Mouse (Mus musculus) ES-Bruce4 (cell line): ENCODE data around the gene Caprin1. TPM values are rescaled to one million over a fixed set of nuclear protein-coding genes. Genes with fewer than 3 reads are reported as not detected.

ENCODE experiments used
- H3K27ac ChIP-seq: 2 replicates; pipeline ENCODE4 v1.5.1; 2012; ENCODE audit warnings: low read length, inconsistent platforms; ENCODE audit not compliant: insufficient read depth
- H3K27me3 ChIP-seq: 2 replicates; pipeline ENCODE4 v1.6.1; 2012; ENCODE audit warnings: mild to moderate bottlenecking, low read length, inconsistent platforms; ENCODE audit not compliant: control insufficient read depth, poor library complexity, insufficient read depth, severe bottlenecking
- H3K36me3 ChIP-seq: 2 replicates; pipeline ENCODE4 v1.6.1; 2012; ENCODE audit warnings: inconsistent platforms, mild to moderate bottlenecking, low read length, moderate library complexity; ENCODE audit not compliant: control insufficient read depth, poor library complexity, insufficient read depth, severe bottlenecking
- H3K4me1 ChIP-seq: one replicate; pipeline ENCODE4 v1.8.1; 2011; ENCODE audit warnings: low read length; ENCODE audit not compliant: control insufficient read depth, insufficient read depth
- H3K4me3 ChIP-seq: 2 replicates; pipeline ENCODE4 v1.5.1; 2011; ENCODE audit warnings: low read depth, mild to moderate bottlenecking, low read length
- H3K9ac ChIP-seq: 2 replicates; pipeline ENCODE4 v1.6.1; 2012; ENCODE audit warnings: low read depth, mild to moderate bottlenecking, inconsistent platforms; ENCODE audit not compliant: poor library complexity, severe bottlenecking
- H3K9me3 ChIP-seq: replicated peaks from 2 replicates; pipeline ENCODE4 v1.6.1; 2012; ENCODE audit warnings: mild to moderate bottlenecking, low read length, inconsistent platforms; ENCODE audit not compliant: control insufficient read depth, poor library complexity, insufficient read depth, severe bottlenecking
- CTCF ChIP-seq: IDR thresholded peaks from one replicate; pipeline ENCODE4 v1.8.1; 2011; ENCODE audit warnings: low read depth, low read length
- EP300 ChIP-seq: IDR thresholded peaks from 2 replicates; pipeline ENCODE4 v1.6.1; 2011; ENCODE audit warnings: low read depth, low read length; ENCODE audit not compliant: insufficient read depth
- POLR2A ChIP-seq: IDR thresholded peaks from one replicate; pipeline ENCODE4 v1.8.1; 2011; ENCODE audit warnings: low read length; ENCODE audit not compliant: insufficient read depth
- polyA plus RNA-seq: library from polyadenylated mRNA; stranded (reverse); fragments of >200 nt; gene quantifications from 2 replicates; pipeline ENCODE4 v1.2.4, GENCODE M21; 2011; ENCODE audit warnings: low read depth; ENCODE audit not compliant: missing spikeins, insufficient read depth, insufficient read length

Gene Caprin1
- polyA plus RNA-seq, 1 experiment = 550 TPM

GRCm38 (mm10) chr2:103730999-103731398 is 66.5 kb downstream of the Caprin1 start:
- no peaks in the 10 kb centered on the region for H3K27me3 ChIP-seq
- no peak overlapping the region for H3K4me3 ChIP-seq
- no peak overlapping the region for H3K9ac ChIP-seq
- H3K27ac ChIP-seq = no peak overlapping the region
- TF ChIP-seq EP300 (no peak), CTCF (peak; percentile 31)
- peaks cover 29% of the 10 kb centered on the region for H3K36me3 ChIP-seq
- H3K9me3 ChIP-seq = no peaks in the 10 kb centered on the region
- H3K4me1 ChIP-seq = no peaks in the 10 kb centered on the region

- Histone ChIP-seq H3K4me3 (no peak overlapping the region), H3K4me1 (no peaks in the 10 kb centered on the region), H3K36me3 (peaks cover 35% of the 10 kb centered on the region), H3K27ac (no peak overlapping the region), H3K27me3 (no peaks in the 10 kb centered on the region), H3K9ac (no peak overlapping the region), H3K9me3 (no peaks in the 10 kb centered on the region)
- no peak for TF ChIP-seq CTCF
- TF ChIP-seq EP300 = no peak
These were observed 69.4 kb downstream of the Caprin1 start for GRCm38 (mm10) chr2:103728027-103728540.

DNA sequence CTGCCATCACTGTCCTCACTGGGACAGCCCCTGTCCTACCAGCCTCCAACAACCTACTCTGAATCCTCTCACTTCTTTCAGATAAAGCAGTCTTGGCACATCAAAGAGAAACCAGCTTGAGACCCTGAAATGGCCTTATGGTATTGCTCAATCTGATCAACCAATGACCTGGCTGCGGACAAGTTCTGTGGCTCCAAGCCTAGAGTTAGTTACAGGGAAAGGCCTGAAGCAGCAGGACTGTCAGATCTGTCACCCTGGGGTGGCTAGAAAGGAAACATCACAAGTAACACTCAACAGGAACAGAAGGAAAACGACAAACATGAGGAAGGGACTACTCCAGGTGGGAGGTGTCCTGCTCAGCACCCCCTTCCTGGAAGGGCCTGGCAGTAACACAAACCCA is 72.9 kb downstream of the Caprin1 start:
- no peaks in the 10 kb centered on the region for H3K4me1 ChIP-seq
- no peaks in the 10 kb centered on the region for H3K9me3 ChIP-seq
- H3K27ac ChIP-seq = no peak overlapping the region
- no peak for TF ChIP-seq CTCF
- TF ChIP-seq EP300 = no peak
- no peak for TF ChIP-seq POLR2A
- H3K27me3 ChIP-seq = no peaks in the 10 kb centered on the region
- no peak overlapping the region for H3K9ac ChIP-seq
- H3K36me3 ChIP-seq = peaks cover 41% of the 10 kb centered on the region
- H3K4me3 ChIP-seq = no peak overlapping the region

DNA sequence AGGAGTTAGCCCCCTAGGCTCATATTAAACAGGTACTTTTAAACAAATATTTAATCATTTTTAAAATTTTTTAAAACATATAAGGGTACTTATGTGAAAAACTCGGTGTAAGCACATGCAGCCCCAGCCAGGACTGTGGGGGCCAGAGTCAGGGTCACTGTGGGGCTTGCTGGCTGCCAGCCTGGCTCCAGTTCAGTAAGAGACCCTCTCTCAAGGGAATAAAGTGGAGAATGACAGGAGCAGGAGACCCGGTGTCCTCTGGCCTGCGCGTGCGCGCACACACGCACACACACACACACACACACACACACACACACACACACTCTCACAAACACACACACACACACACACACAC is 78.2 kb downstream of the Caprin1 start:
- no peak overlapping the region for H3K4me3 ChIP-seq
- TF ChIP-seq EP300 (no peak), POLR2A (no peak), CTCF (no peak)
- H3K36me3 ChIP-seq = peaks cover 25% of the 10 kb centered on the region
- no peaks in the 10 kb centered on the region for H3K27me3 ChIP-seq
- no peak overlapping the region for H3K27ac ChIP-seq
- H3K9me3 ChIP-seq = no peaks in the 10 kb centered on the region
- no peaks in the 10 kb centered on the region for H3K4me1 ChIP-seq
- no peak overlapping the region for H3K9ac ChIP-seq

DNA sequence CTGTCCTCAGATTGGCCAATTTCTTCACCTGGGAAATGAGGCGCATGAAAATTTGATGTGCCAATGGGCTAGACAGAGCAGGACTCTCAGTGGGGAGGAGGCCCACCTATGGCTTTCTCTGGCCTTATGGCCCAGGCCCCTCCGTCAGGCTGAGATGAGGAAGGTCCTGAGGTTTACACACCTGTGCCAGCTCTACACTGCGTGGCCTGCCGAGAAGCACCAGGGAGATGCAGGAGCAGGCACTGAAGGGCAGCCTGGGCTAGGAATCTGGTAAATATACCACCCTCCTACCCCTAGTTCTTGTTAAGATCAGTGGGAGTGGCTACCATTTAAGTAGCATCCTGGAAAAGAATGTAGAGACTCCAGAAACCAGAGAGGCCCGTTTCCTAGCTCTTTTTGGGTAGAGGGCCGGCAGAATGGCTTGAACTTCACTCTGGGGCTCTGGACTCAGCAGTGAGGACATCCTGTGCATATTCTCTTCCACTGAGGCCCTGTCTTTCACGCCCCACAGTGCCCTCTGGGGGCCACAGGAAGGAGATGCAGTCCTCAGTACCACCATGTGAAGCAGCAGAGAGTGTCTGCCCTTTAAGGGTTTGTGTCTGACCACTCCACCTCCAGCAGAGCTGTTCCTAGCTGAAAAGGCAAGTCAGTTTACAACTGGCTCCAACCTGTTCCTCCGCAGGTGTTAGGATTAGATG is 78.7 kb downstream of the Caprin1 start:
- H3K9me3 ChIP-seq = no peaks in the 10 kb centered on the region
- no peak for TF ChIP-seq POLR2A
- TF ChIP-seq CTCF = peak; percentile 93
- TF ChIP-seq EP300 = no peak
- peaks cover 20% of the 10 kb centered on the region for H3K36me3 ChIP-seq
- no peak overlapping the region for H3K9ac ChIP-seq
- H3K4me1 ChIP-seq = no peaks in the 10 kb centered on the region
- H3K27ac ChIP-seq = no peak overlapping the region
- no peaks in the 10 kb centered on the region for H3K27me3 ChIP-seq
- H3K4me3 ChIP-seq = no peak overlapping the region

DNA sequence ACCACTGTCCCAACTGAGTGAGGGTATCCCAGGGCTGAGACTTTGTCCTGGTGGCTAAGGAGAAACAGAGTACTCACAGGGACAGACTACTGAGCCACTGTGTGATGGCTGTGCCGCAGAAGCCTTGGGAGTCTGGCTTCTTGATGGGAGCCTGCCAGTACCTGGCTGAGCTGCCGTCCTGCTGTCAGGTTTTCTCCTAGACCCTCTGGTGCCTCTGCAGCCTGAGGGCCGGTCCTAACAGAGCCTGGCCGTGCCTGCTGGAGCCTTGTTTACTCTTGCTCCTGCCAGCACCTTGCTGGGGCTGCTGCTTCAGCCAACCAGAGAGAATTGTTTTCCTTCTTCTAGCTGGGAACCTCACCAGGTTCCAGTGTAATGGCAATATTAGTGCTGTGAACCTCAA is 83.0 kb downstream of the Caprin1 start:
- H3K4me1 ChIP-seq = no peaks in the 10 kb centered on the region
- no peak overlapping the region for H3K9ac ChIP-seq
- TF ChIP-seq CTCF (no peak), EP300 (no peak), POLR2A (no peak)
- H3K27me3 ChIP-seq = no peaks in the 10 kb centered on the region
- H3K36me3 ChIP-seq = no peaks in the 10 kb centered on the region
- H3K27ac ChIP-seq = no peak overlapping the region
- no peak overlapping the region for H3K4me3 ChIP-seq
- no peaks in the 10 kb centered on the region for H3K9me3 ChIP-seq
